Mouse (Mus musculus) intestine, embryonic 15.5 days (tissue): Measurements from ENCODE around the gene Becn1. TPM values are rescaled to one million over a fixed set of nuclear protein-coding genes. Genes with fewer than 3 reads are reported as not detected.

Experiments used
- ATAC-seq: fragments of 200-750 bp; cut with Nextera tagmentation; 2 replicates; pipeline ENCODE4 v1.8.0; 2017; ENCODE audit warnings: moderate TSS enrichment, moderate library complexity
- H3K27ac ChIP-seq: fragments of 300-500 bp; sonication (generic); 2 replicates; pipeline ENCODE4 v1.5.1; 2015; ENCODE audit warnings: mild to moderate bottlenecking, inconsistent platforms
- H3K27me3 ChIP-seq: fragments of 300-500 bp; sonication (generic); replicated peaks from 2 replicates; pipeline ENCODE4 v1.6.1; 2015; ENCODE audit warnings: inconsistent platforms
- H3K36me3 ChIP-seq: fragments of 300-500 bp; sonication (generic); 2 replicates; pipeline ENCODE4 v1.6.1; 2015; ENCODE audit warnings: inconsistent platforms
- H3K4me1 ChIP-seq: fragments of 300-500 bp; sonication (generic); replicated peaks from 2 replicates; pipeline ENCODE4 v1.6.1; 2015; ENCODE audit warnings: inconsistent platforms
- H3K4me2 ChIP-seq: fragments of 300-500 bp; sonication (generic); replicated peaks from 2 replicates; pipeline ENCODE4 v1.6.1; 2015; ENCODE audit warnings: mild to moderate bottlenecking, inconsistent platforms
- H3K4me3 ChIP-seq: fragments of 300-500 bp; sonication (generic); replicated peaks from 2 replicates; pipeline ENCODE4 v1.5.1; 2015; ENCODE audit warnings: inconsistent platforms
- H3K9ac ChIP-seq: fragments of 300-500 bp; sonication (generic); 2 replicates; pipeline ENCODE4 v1.6.1; 2015; ENCODE audit warnings: inconsistent platforms
- H3K9me3 ChIP-seq: fragments of 300-500 bp; sonication (generic); 2 replicates; pipeline ENCODE4 v1.6.1; 2016; ENCODE audit warnings: inconsistent platforms
- WGBS: fragments of 180-500 bp; shearing (Covaris S2); methylation state at CpG from one replicate; pipeline ENCODE4 v1.1.7; 2015; 5-methylcytosine and 5-hydroxymethylcytosine counted together
- polyA plus RNA-seq: library from polyadenylated mRNA; unstranded; fragments of >200 nt; fragmentation: Nextera tagmentation; extraction: Ambion mirVana; gene quantifications from 2 replicates; pipeline ENCODE4 v1.2.1, GENCODE M21; 2015

The Becn1 gene
- 132 and 143 TPM in 2 replicates for polyA plus RNA-seq

DNA sequence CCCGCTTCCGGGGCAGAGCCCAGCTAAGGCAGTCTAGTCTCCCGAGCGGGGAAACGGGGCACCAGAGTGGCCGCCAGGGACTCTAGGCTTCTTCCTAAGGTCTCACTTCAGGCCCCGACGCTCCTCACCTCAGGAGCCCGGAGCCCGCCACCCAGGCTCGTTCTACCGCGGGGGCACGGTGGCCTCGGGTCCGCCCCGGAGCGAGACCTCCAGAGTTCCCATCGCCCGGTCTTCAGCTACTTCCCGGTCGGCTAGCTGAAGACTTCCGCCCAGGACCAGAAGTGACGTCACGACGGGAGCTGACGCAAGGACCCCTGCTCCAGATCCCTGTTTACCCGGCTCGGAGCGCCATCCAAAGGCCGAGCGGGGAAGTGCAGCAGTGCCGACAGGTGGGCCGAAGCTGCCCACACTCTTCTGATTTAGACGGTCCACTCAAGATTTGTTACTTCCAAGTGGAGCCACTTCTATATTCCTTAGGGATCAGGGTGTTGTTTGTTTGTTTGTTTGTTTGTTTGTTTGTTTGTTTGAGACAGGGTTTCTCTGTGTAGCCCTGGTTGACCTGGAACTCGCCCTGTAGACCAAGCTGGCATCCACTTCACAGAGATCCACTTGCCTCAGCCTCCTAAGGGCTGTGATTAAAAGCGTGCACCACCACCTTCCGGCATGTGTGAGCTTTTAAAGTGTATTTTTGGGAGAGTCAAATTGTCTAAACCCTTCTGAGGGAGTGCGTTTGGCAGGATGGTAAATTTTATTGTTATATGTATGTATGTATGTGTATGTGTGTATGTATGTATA is at the start of gene Becn1:
Gene Becn1 (minus strand): TSS at position 283 of the 795 bp plus-strand sequence.
- Histone ChIP-seq H3K9me3 (no peaks in the 10 kb centered on the region), H3K4me1 (peaks cover 14% of the 10 kb centered on the region), H3K4me2 (peak within 1 kb of the TSS; percentile 93), H3K9ac (peak within 1 kb of the TSS; percentile 93), H3K4me3 (peak within 1 kb of the TSS; percentile 93), H3K27me3 (no peaks in the 10 kb centered on the region), H3K27ac (peak within 1 kb of the TSS; percentile 54; the same call in 1 of the 2 replicates), H3K36me3 (0 out of 2 replicates have a peak, but pooled peaks cover 11% of the 10 kb centered on the region)
- 6% methylated on average over 39 of the region's 39 CpGs for WGBS
- ATAC-seq: peak; percentile 96

GRCm38 (mm10) chr11:101351721-101352111 is 49.6 kb upstream of the Becn1 start:
- WGBS: 69% methylated on average over 3 of the region's 3 CpGs
- Histone ChIP-seq H3K36me3 (no peaks in the 10 kb centered on the region), H3K27me3 (no peaks in the 10 kb centered on the region), H3K4me3 (no peak overlapping the region), H3K4me2 (no peak overlapping the region), H3K9me3 (no peaks in the 10 kb centered on the region), H3K4me1 (peaks cover 6% of the 10 kb centered on the region; the same call in 1 of the 2 replicates), H3K9ac (no peak overlapping the region), H3K27ac (no peak overlapping the region)
- peak; percentile 61 for ATAC-seq

DNA sequence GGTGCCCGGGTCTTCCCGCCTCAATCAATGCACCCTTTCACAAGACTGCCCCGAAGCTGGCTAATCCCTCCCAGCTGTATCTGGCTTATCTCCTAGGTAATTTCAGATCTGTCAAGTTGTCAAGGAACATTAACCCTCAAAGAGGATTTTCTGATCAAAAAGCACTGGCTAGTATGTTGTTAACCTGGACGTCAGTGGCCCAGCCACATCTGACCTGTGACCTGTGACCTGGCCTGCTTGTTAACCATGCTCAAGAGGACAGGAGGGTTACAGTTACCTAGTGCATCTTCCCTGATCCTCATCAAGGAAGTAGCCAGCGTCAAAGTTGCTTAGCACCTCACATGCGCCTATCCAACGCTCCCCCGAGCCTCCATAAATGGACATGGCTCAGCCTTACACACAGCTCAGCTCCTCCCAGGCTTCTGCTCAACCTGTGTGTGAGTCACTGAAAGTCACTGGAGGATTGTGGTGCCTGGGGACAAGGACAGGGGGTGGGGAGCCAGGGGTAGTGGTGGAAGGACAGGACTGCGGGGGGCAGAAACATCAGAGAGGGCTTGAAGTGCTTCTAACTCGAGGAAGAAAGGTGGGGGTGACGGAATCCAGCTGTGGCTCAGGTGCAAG is 49.1 kb upstream of the Becn1 start:
- peaks cover 6% of the 10 kb centered on the region; the same call in 1 of the 2 replicates for H3K4me1 ChIP-seq
- H3K4me3 ChIP-seq: no peak overlapping the region
- WGBS: 41% methylated on average over 11 of the region's 11 CpGs
- no peak overlapping the region for H3K4me2 ChIP-seq
- ATAC-seq: peak; percentile 76
- H3K9me3 ChIP-seq: no peaks in the 10 kb centered on the region
- no peak overlapping the region for H3K9ac ChIP-seq
- H3K27me3 ChIP-seq: no peaks in the 10 kb centered on the region
- no peaks in the 10 kb centered on the region for H3K36me3 ChIP-seq
- H3K27ac ChIP-seq: no peak overlapping the region

DNA sequence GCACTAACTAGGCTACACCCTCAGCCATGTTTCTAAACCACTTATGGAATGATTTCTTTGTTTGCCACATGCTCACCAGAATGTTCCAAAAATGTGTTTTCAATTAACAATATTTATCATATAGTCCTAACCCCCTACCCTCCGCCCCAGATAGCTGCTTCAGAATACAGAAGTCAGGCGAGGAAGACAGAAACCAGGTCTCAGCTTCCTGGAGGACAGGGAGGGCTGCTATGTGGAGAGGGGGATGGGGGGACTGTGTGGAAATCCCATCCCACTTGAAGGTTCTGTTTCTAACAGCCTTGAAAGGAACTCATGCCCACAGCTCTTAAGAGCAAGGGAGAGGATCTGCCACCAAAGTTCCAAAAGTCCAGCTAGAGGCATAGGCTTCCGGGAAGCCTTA is 47.1 kb upstream of the Becn1 start:
- WGBS: 59% methylated on average over 3 of the region's 3 CpGs
- H3K27me3 ChIP-seq: no peaks in the 10 kb centered on the region
- no peaks in the 10 kb centered on the region for H3K36me3 ChIP-seq

GRCm38 (mm10) chr11:101348774-101349173 is 46.7 kb upstream of the Becn1 start:
- no peaks in the 10 kb centered on the region for H3K27me3 ChIP-seq
- H3K36me3 ChIP-seq: no peaks in the 10 kb centered on the region
- no peak overlapping the region for H3K9ac ChIP-seq
- H3K27ac ChIP-seq: no peak overlapping the region
- H3K4me2 ChIP-seq: no peak overlapping the region
- WGBS: 68% methylated on average over 7 of the region's 7 CpGs
- peaks cover 6% of the 10 kb centered on the region; the same call in 1 of the 2 replicates for H3K4me1 ChIP-seq
- no peak overlapping the region for H3K4me3 ChIP-seq
- no peak for ATAC-seq
- no peaks in the 10 kb centered on the region for H3K9me3 ChIP-seq

More for the DNA sequence above, 47.1 kb upstream of the Becn1 start:
- Histone ChIP-seq H3K4me3 (no peak overlapping the region), H3K4me2 (no peak overlapping the region), H3K9ac (no peak overlapping the region), H3K9me3 (no peaks in the 10 kb centered on the region), H3K4me1 (peaks cover 6% of the 10 kb centered on the region; the same call in 1 of the 2 replicates), H3K27ac (no peak overlapping the region)
- ATAC-seq: no peak

- 77% methylated on average over 10 of the region's 10 CpGs for WGBS
- Histone ChIP-seq H3K4me1 (peaks cover 6% of the 10 kb centered on the region; the same call in 1 of the 2 replicates), H3K27ac (no peak overlapping the region), H3K36me3 (no peaks in the 10 kb centered on the region), H3K9ac (no peak overlapping the region), H3K4me3 (no peak overlapping the region), H3K4me2 (no peak overlapping the region), H3K9me3 (no peaks in the 10 kb centered on the region), H3K27me3 (no peaks in the 10 kb centered on the region)
- ATAC-seq: no peak
Observed at GRCm38 (mm10) chr11:101347083-101347775, 45.1 kb upstream of the Becn1 start.

DNA sequence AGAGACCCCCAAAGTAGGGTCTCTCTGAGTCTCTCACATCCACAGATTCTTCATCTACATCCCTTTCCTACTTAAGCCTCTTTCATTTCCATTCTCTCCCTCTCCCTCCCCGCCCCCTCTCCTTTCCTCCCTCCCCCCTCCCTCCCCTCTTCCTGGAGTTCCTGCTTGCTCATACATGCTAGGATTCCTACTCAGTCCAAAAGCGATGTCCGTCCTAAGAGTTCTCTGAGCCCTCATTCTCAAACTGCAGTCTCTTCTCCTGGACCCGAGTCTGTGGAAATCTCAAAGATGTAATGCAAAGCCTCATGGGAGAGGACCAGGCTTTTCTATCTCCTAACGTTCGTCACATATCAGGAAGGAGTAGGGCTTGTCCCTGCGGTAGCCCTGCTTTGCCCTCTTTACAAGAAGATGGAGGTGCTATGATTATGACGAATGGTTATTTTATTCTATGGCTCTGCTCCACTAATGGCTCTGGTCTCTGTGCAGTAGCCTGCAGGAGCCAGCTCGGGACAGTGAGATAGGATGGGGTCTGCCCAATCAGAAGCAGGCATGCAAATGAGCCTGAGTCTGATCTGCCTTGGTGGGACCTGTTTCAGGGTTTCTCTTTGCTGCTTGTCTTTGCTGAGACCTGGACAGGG is 36.2 kb upstream of the Becn1 start:
- no peaks in the 10 kb centered on the region for H3K9me3 ChIP-seq
- H3K27ac ChIP-seq: peak overlapping the region; percentile 63
- H3K27me3 ChIP-seq: no peaks in the 10 kb centered on the region
- no peaks in the 10 kb centered on the region for H3K36me3 ChIP-seq
- 3% methylated on average over 9 of the region's 9 CpGs for WGBS
- H3K4me1 ChIP-seq: peaks cover 13% of the 10 kb centered on the region
- H3K9ac ChIP-seq: no peak overlapping the region
- peak overlapping the region; percentile 59 for H3K4me2 ChIP-seq
- H3K4me3 ChIP-seq: peak overlapping the region; percentile 4
- ATAC-seq: peak; percentile 91

GRCm38 (mm10) chr11:101335685-101336084 is 33.6 kb upstream of the Becn1 start:
- H3K9me3 ChIP-seq: no peaks in the 10 kb centered on the region
- no peaks in the 10 kb centered on the region for H3K27me3 ChIP-seq
- H3K4me1 ChIP-seq: peaks cover 13% of the 10 kb centered on the region
- WGBS: 80% methylated on average over 9 of the region's 9 CpGs
- H3K36me3 ChIP-seq: no peaks in the 10 kb centered on the region
- H3K4me3 ChIP-seq: no peak overlapping the region
- no peak for ATAC-seq
- no peak overlapping the region for H3K4me2 ChIP-seq
- H3K9ac ChIP-seq: no peak overlapping the region
- H3K27ac ChIP-seq: no peak overlapping the region

DNA sequence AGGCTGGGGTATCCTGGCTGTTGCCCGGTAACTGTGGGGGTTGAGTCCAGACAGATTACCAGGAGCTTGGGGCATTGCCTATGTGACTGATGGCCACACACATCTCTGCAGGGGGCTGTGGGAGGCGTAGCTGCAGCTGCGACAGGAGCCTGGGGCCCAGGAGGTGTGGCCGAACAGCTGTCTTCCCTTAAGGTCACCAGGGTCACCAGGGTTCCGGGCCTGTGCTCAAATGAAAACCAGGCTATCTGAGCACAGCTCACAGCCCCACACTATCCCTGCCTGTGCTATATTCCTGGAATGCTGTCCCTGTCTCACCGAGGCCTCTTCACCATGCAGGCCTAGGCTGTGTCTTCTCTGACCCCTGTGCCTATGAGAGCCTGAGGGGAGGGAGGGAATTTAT is 32.4 kb upstream of the Becn1 start:
- no peak overlapping the region for H3K4me3 ChIP-seq
- peak overlapping the region; percentile 35; the same call in 1 of the 2 replicates for H3K4me2 ChIP-seq
- H3K27me3 ChIP-seq: no peaks in the 10 kb centered on the region
- no peaks in the 10 kb centered on the region for H3K36me3 ChIP-seq
- no peaks in the 10 kb centered on the region for H3K9me3 ChIP-seq
- H3K9ac ChIP-seq: no peak overlapping the region
- ATAC-seq: no peak
- 22% methylated on average over 6 of the region's 6 CpGs for WGBS
- H3K27ac ChIP-seq: no peak overlapping the region
- peaks cover 13% of the 10 kb centered on the region for H3K4me1 ChIP-seq

- no peak overlapping the region for H3K4me3 ChIP-seq
- no peaks in the 10 kb centered on the region for H3K36me3 ChIP-seq
- no peak overlapping the region for H3K9ac ChIP-seq
- no peaks in the 10 kb centered on the region for H3K27me3 ChIP-seq
- peak overlapping the region; percentile 35 for H3K4me2 ChIP-seq
- peaks cover 13% of the 10 kb centered on the region for H3K4me1 ChIP-seq
- no peak overlapping the region for H3K27ac ChIP-seq
- ATAC-seq: no peak
- no peaks in the 10 kb centered on the region for H3K9me3 ChIP-seq
- 52% methylated on average over 10 of the region's 10 CpGs for WGBS
Observed at GRCm38 (mm10) chr11:101334023-101334422, 31.9 kb upstream of the Becn1 start.

- Histone ChIP-seq H3K27me3 (no peaks in the 10 kb centered on the region), H3K4me2 (peak overlapping the region; percentile 14; the same call in 1 of the 2 replicates), H3K9me3 (no peaks in the 10 kb centered on the region), H3K36me3 (no peaks in the 10 kb centered on the region), H3K27ac (0 out of 2 replicates have a peak overlapping the region, but pooled peaks have one; percentile 13), H3K4me1 (peaks cover 8% of the 10 kb centered on the region; the same call in 1 of the 2 replicates), H3K4me3 (no peak overlapping the region), H3K9ac (no peak overlapping the region)
- 82% methylated on average over 3 of the region's 3 CpGs for WGBS
- no peak for ATAC-seq
Observed at GRCm38 (mm10) chr11:101332537-101332936, 30.5 kb upstream of the Becn1 start.
